ENCODE assay signal across 17 mouse cellular contexts in genomic region chr7:123417661-123418060, GRCm38 (mm10). TPM values are rescaled to one million over a fixed set of nuclear protein-coding genes. Genes with fewer than 3 reads are reported as not detected.
"Had no signal": no experiment of that assay in that cellular context is flagged by ENCODE, and none has a peak within 500 bp of the region (broad histone marks: within the 10 kb centered on the region; RNA-seq: fewer than 3 reads in every experiment).

No protein-coding gene starts in this region.

- H3K9me3 ChIP-seq: limb, embryonic 10.5 days; midbrain, embryonic 12.5 days; neural tube, embryonic 13.5 days had no signal

- DNase-seq: lung, adult 18-20 months; retina, postnatal 1 day; right cerebral cortex, postnatal 4 days; spleen, adult 18-20 months; thymus, adult 18-20 months; thymus, postnatal 14 days had no signal

- H3K4me1 ChIP-seq: limb, embryonic 10.5 days; midbrain, embryonic 12.5 days; neural tube, embryonic 13.5 days had no signal

- H3K9ac ChIP-seq: midbrain, embryonic 12.5 days; neural tube, embryonic 13.5 days had no signal

- H3K4me3 ChIP-seq: limb, embryonic 10.5 days; midbrain, embryonic 12.5 days; neural tube, embryonic 13.5 days had no signal

- H3K4me2 ChIP-seq: midbrain, embryonic 12.5 days; neural tube, embryonic 13.5 days had no signal

- H3K27ac ChIP-seq: limb, embryonic 10.5 days; midbrain, embryonic 12.5 days; neural tube, embryonic 13.5 days had no signal

- H3K27me3 ChIP-seq: midbrain, embryonic 12.5 days; neural tube, embryonic 13.5 days had no signal

- ATAC-seq: intestine, embryonic 16.5 days; midbrain, embryonic 16.5 days had no signal

RNA-seq across cellular contexts. Expression of gene Aqp8, which starts 44.4 kb away (rescaled TPM):
- total RNA-seq: layer of hippocampus, adult 8-10 months; layer of hippocampus, postnatal 14 days; left cerebral cortex, adult 18-20 months; left cerebral cortex, postnatal 10 days; megakaryocyte-erythroid progenitor cell, adult 5-6 weeks had no signal
- polyA plus RNA-seq: midbrain, embryonic 16.5 days; neural tube, embryonic 13.5 days; stomach, embryonic 14.5 days had no signal
